Mouse (Mus musculus): ENCODE results near the gene Hexdc. TPM values are rescaled to one million over a fixed set of nuclear protein-coding genes. Genes with fewer than 3 reads are reported as not detected.

Hexdc gene
- polyA plus RNA-seq (2015; fragmentation: Nextera tagmentation; extraction: Ambion mirVana): 33.7 and 34.6 TPM in 2 replicates

GRCm38 (mm10) chr11:121204161-121205006 lies at the start of gene Hexdc, which contains the start of gene Ogfod3:
Gene Hexdc (plus strand): TSS chr11:121204433.
Gene Ogfod3 (minus strand): TSS chr11:121204711.
- Histone ChIP-seq H3K27ac (peak within 1 kb of the TSS; percentile 90), H3K9me3 (no peaks in the 10 kb centered on the region), H3K36me3 (replicated peaks) (peaks cover 9% of the 10 kb centered on the region; the same call in 1 of the 2 replicates), H3K4me1 (peaks cover 12% of the 10 kb centered on the region), H3K4me3 (peak within 1 kb of the TSS; percentile 68), H3K27me3 (replicated peaks) (no peaks in the 10 kb centered on the region), H3K9ac (peak within 1 kb of the TSS; percentile 73), H3K4me2 (peak within 1 kb of the TSS; percentile 59)
- peak; percentile 97 for ATAC-seq (replicated peaks)
- WGBS: under 1% methylated on average over 70 of the region's 70 CpGs

- Histone ChIP-seq H3K4me1 (peaks cover 16% of the 10 kb centered on the region), H3K9ac (peak overlapping the region; percentile 40), H3K4me3 (peak overlapping the region; percentile 43), H3K27ac (no peak overlapping the region), H3K9me3 (no peaks in the 10 kb centered on the region), H3K36me3 (replicated peaks) (no peaks in the 10 kb centered on the region), H3K4me2 (peak overlapping the region; percentile 77), H3K27me3 (replicated peaks) (peaks cover 28% of the 10 kb centered on the region)
- ATAC-seq (replicated peaks): peak; percentile 39; the same call in 1 of the 2 replicates
- WGBS: under 1% methylated on average over 45 of the region's 45 CpGs
Measured at GRCm38 (mm10) chr11:121156411-121156891, 47.8 kb upstream of the Hexdc start.

- Histone ChIP-seq H3K9me3 (no peaks in the 10 kb centered on the region), H3K4me1 (peaks cover 9% of the 10 kb centered on the region), H3K27ac (no peak within 1 kb of the TSS), H3K4me3 (no peak within 1 kb of the TSS), H3K36me3 (replicated peaks) (no peaks in the 10 kb centered on the region), H3K9ac (no peak within 1 kb of the TSS), H3K4me2 (no peak within 1 kb of the TSS), H3K27me3 (replicated peaks) (peaks cover 27% of the 10 kb centered on the region)
- WGBS: 89% methylated on average over 5 of the region's 5 CpGs
- no peak for ATAC-seq (replicated peaks)
Measured at GRCm38 (mm10) chr11:121159971-121160370, 44.3 kb upstream of the Hexdc start, which contains the start of gene Uts2r. Gene Uts2r (plus strand): TSS chr11:121160271.

GRCm38 (mm10) chr11:121160636-121161346 lies 43.4 kb upstream of the Hexdc start:
- H3K4me3 ChIP-seq: no peak overlapping the region
- H3K27me3 ChIP-seq (replicated peaks): peaks cover 21% of the 10 kb centered on the region
- H3K4me1 ChIP-seq: peaks cover 9% of the 10 kb centered on the region
- 93% methylated on average over 26 of the region's 26 CpGs for WGBS
- no peaks in the 10 kb centered on the region for H3K9me3 ChIP-seq
- no peak for ATAC-seq (replicated peaks)
- H3K27ac ChIP-seq: no peak overlapping the region
- no peaks in the 10 kb centered on the region for H3K36me3 ChIP-seq (replicated peaks)
- H3K9ac ChIP-seq: no peak overlapping the region
- H3K4me2 ChIP-seq: no peak overlapping the region

GRCm38 (mm10) chr11:121163751-121164150 lies 40.5 kb upstream of the Hexdc start:
- no peak overlapping the region for H3K4me2 ChIP-seq
- H3K27ac ChIP-seq: no peak overlapping the region
- no peak for ATAC-seq (replicated peaks)
- no peaks in the 10 kb centered on the region for H3K36me3 ChIP-seq (replicated peaks)
- H3K4me3 ChIP-seq: no peak overlapping the region
- H3K4me1 ChIP-seq: no peaks in the 10 kb centered on the region
- H3K27me3 ChIP-seq (replicated peaks): no peaks in the 10 kb centered on the region
- 84% methylated on average over 4 of the region's 4 CpGs for WGBS
- no peaks in the 10 kb centered on the region for H3K9me3 ChIP-seq
- H3K9ac ChIP-seq: no peak overlapping the region

- WGBS: 64% methylated on average over 5 of the region's 5 CpGs
- no peak for ATAC-seq (replicated peaks)
- no peaks in the 10 kb centered on the region for H3K36me3 ChIP-seq (replicated peaks)
- no peak overlapping the region for H3K4me3 ChIP-seq
- H3K4me1 ChIP-seq: 0 out of 2 replicates have a peak, but pooled peaks cover 10% of the 10 kb centered on the region
- H3K27ac ChIP-seq: no peak overlapping the region
- no peaks in the 10 kb centered on the region for H3K27me3 ChIP-seq (replicated peaks)
- H3K9me3 ChIP-seq: no peaks in the 10 kb centered on the region
- H3K4me2 ChIP-seq: no peak overlapping the region
- no peak overlapping the region for H3K9ac ChIP-seq
Measured at GRCm38 (mm10) chr11:121173203-121173602, 31.0 kb upstream of the Hexdc start.

GRCm38 (mm10) chr11:121174234-121174633 lies 30.0 kb upstream of the Hexdc start:
- no peak overlapping the region for H3K27ac ChIP-seq
- 0 out of 2 replicates have a peak, but pooled peaks cover 10% of the 10 kb centered on the region for H3K4me1 ChIP-seq
- 42% methylated on average over 3 of the region's 3 CpGs for WGBS
- H3K36me3 ChIP-seq (replicated peaks): no peaks in the 10 kb centered on the region
- H3K4me3 ChIP-seq: no peak overlapping the region
- no peaks in the 10 kb centered on the region for H3K9me3 ChIP-seq
- no peak overlapping the region for H3K4me2 ChIP-seq
- ATAC-seq (replicated peaks): no peak
- no peak overlapping the region for H3K9ac ChIP-seq
- no peaks in the 10 kb centered on the region for H3K27me3 ChIP-seq (replicated peaks)

- Histone ChIP-seq H3K9me3 (no peaks in the 10 kb centered on the region), H3K4me2 (no peak overlapping the region), H3K9ac (no peak overlapping the region), H3K36me3 (replicated peaks) (no peaks in the 10 kb centered on the region), H3K4me3 (no peak overlapping the region), H3K27ac (no peak overlapping the region), H3K4me1 (0 out of 2 replicates have a peak, but pooled peaks cover 10% of the 10 kb centered on the region), H3K27me3 (replicated peaks) (no peaks in the 10 kb centered on the region)
- WGBS: 56% methylated on average over 12 of the region's 12 CpGs
- no peak for ATAC-seq (replicated peaks)
Measured at GRCm38 (mm10) chr11:121176285-121177270, 27.7 kb upstream of the Hexdc start.

GRCm38 (mm10) chr11:121189681-121190080 lies 14.6 kb upstream of the Hexdc start:
- Histone ChIP-seq H3K4me3 (no peak overlapping the region), H3K9ac (no peak overlapping the region), H3K27me3 (replicated peaks) (no peaks in the 10 kb centered on the region), H3K9me3 (no peaks in the 10 kb centered on the region), H3K36me3 (replicated peaks) (0 out of 2 replicates have a peak, but pooled peaks cover under 1% of the 10 kb centered on the region), H3K27ac (no peak overlapping the region), H3K4me2 (no peak overlapping the region), H3K4me1 (no peaks in the 10 kb centered on the region)
- 88% methylated on average over 3 of the region's 3 CpGs for WGBS
- ATAC-seq (replicated peaks): no peak

GRCm38 (mm10) chr11:121192742-121193141 lies 11.5 kb upstream of the Hexdc start:
- H3K27ac ChIP-seq: no peak overlapping the region
- WGBS: 82% methylated on average over 2 of the region's 2 CpGs
- peaks cover 8% of the 10 kb centered on the region; the same call in 1 of the 2 replicates for H3K36me3 ChIP-seq (replicated peaks)
- no peak for ATAC-seq (replicated peaks)
- H3K9ac ChIP-seq: no peak overlapping the region
- H3K27me3 ChIP-seq (replicated peaks): no peaks in the 10 kb centered on the region
- no peak overlapping the region for H3K4me3 ChIP-seq
- H3K9me3 ChIP-seq: no peaks in the 10 kb centered on the region
- H3K4me1 ChIP-seq: no peaks in the 10 kb centered on the region
- H3K4me2 ChIP-seq: no peak overlapping the region

GRCm38 (mm10) chr11:121193415-121193814 lies 10.8 kb upstream of the Hexdc start:
- H3K27ac ChIP-seq: no peak overlapping the region
- H3K4me2 ChIP-seq: no peak overlapping the region
- H3K4me3 ChIP-seq: no peak overlapping the region
- H3K36me3 ChIP-seq (replicated peaks): peaks cover 8% of the 10 kb centered on the region; the same call in 1 of the 2 replicates
- no peaks in the 10 kb centered on the region for H3K9me3 ChIP-seq
- no peaks in the 10 kb centered on the region for H3K27me3 ChIP-seq (replicated peaks)
- no peak for ATAC-seq (replicated peaks)
- 80% methylated on average over 3 of the region's 3 CpGs for whole genome bisulfite sequencing
- no peaks in the 10 kb centered on the region for H3K4me1 ChIP-seq
- H3K9ac ChIP-seq: no peak overlapping the region

Measured in midbrain, embryonic 15.5 days (tissue).